In genomic region chr14:73384913-73385719, GRCm38 (mm10) we compare ENCODE assay signal across 8 mouse cellular contexts. TPM values are rescaled to one million over a fixed set of nuclear protein-coding genes. Genes with fewer than 3 reads are reported as not detected.
A peak's percentile ranks its signal among the peaks of the same experiment; 100 is the strongest.
DNase-seq lines count a peak whose midpoint lies in the region; ATAC-seq and TF ChIP-seq lines count a peak whose summit lies in the region.

TSS of gene Itm2b (minus strand) at chr14:73385289.

- H3K27ac ChIP-seq in forebrain, embryonic 15.5 days (replicated peaks): peak within 1 kb of the TSS; percentile 96
- peak within 1 kb of the TSS; percentile 97 for H3K27ac ChIP-seq in lung, embryonic 15.5 days

- H3K9me3 ChIP-seq in G1E (replicated peaks): no peaks in the 10 kb centered on the region
- H3K9me3 ChIP-seq in forebrain, embryonic 15.5 days: no peaks in the 10 kb centered on the region
- no peaks in the 10 kb centered on the region for H3K9me3 ChIP-seq in lung, embryonic 15.5 days

- DNase-seq in G1E (ENCODE audit: low spot score): peak; percentile 86
- DNase-seq in cerebellum, adult 11 months: peak; percentile 82
- DNase-seq in heart, postnatal 14 days: peak; percentile 93 to 94
- DNase-seq in large intestine, adult 2 months (ENCODE audit: low read depth, low spot score): no peak
- DNase-seq in ovary, adult 18-20 months (ENCODE audit: low spot score): peak; percentile 77
- peak; percentile 92 for DNase-seq in thymus, postnatal 0 days (ENCODE audit: low spot score)

- H3K4me2 ChIP-seq in forebrain, embryonic 15.5 days (replicated peaks): peak within 1 kb of the TSS; percentile 59
- H3K4me2 ChIP-seq in lung, embryonic 15.5 days: peak within 1 kb of the TSS; percentile 58

- H3K4me1 ChIP-seq in G1E (ENCODE audit: insufficient read depth, low read depth, low read length): peaks cover 77% of the 10 kb centered on the region
- peaks cover 48% of the 10 kb centered on the region for H3K4me1 ChIP-seq in forebrain, embryonic 15.5 days
- peaks cover 57% of the 10 kb centered on the region for H3K4me1 ChIP-seq in lung, embryonic 15.5 days

- ATAC-seq in G1E (ENCODE audit: extremely low read depth, insufficient number of reproducible peaks, low FRiP score, poor library complexity, severe bottlenecking): peak; percentile 38
- peak; percentile 95 for ATAC-seq in forebrain, embryonic 15.5 days (replicated peaks)
- peak; percentile 94 for ATAC-seq in lung, embryonic 15.5 days (ENCODE audit: borderline replicate concordance, extremely low read depth, low FRiP score, low TSS enrichment)

- no peaks in the 10 kb centered on the region for H3K27me3 ChIP-seq in G1E (ENCODE audit: insufficient read depth, low read length)
- no peaks in the 10 kb centered on the region for H3K27me3 ChIP-seq in forebrain, embryonic 15.5 days
- no peaks in the 10 kb centered on the region for H3K27me3 ChIP-seq in lung, embryonic 15.5 days

- H3K4me3 ChIP-seq in G1E (ENCODE audit: low read depth, low read length): peak within 1 kb of the TSS; percentile 98
- H3K4me3 ChIP-seq in forebrain, embryonic 15.5 days: peak within 1 kb of the TSS; percentile 99
- peak within 1 kb of the TSS; percentile 74 for H3K4me3 ChIP-seq in lung, embryonic 15.5 days

- peak within 1 kb of the TSS; percentile 100 for H3K9ac ChIP-seq in forebrain, embryonic 15.5 days (replicated peaks)
- peak within 1 kb of the TSS; percentile 88 for H3K9ac ChIP-seq in lung, embryonic 15.5 days

- WGBS in forebrain, embryonic 15.5 days: under 1% methylated on average over 62 of the region's 62 CpGs
- WGBS in large intestine, adult 2 months: under 1% methylated on average over 59 of the region's 62 CpGs
- under 1% methylated on average over 61 of the region's 62 CpGs for WGBS in lung, embryonic 15.5 days

- H3K36me3 ChIP-seq in G1E (replicated peaks): peaks cover 28% of the 10 kb centered on the region
- H3K36me3 ChIP-seq in forebrain, embryonic 15.5 days: no peaks in the 10 kb centered on the region
- H3K36me3 ChIP-seq in lung, embryonic 15.5 days: peaks cover 5% of the 10 kb centered on the region

- no peak for TF ChIP-seq CTCF in G1E (IDR thresholded peaks at IDR 0.05; ENCODE audit: low read depth, low read length)

- intact Hi-C loops in heart, postnatal 14 days (cut with DNase I): loop anchor here (2.0 to 5.0 kb wide), 2 partner anchors 90 to 122 kb away; no protein-coding TSS in a partner anchor

RNA-seq across cellular contexts. Expression of gene Itm2b, which starts in this region (rescaled TPM):
- total RNA-seq in G1E (2014; fragmentation: Nextera tagmentation) (474 and 507 TPM in 2 replicates), G1E (2017) (523 and 553 TPM in 2 replicates)
- polyA plus RNA-seq in G1E (2012): 104 and 121 TPM in 2 replicates
- 640 and 665 TPM in 2 replicates for polyA plus RNA-seq in forebrain, embryonic 15.5 days (2015; fragmentation: Nextera tagmentation; extraction: Ambion mirVana)
- 100 to 1,000 TPM; 584 to 674 TPM for total RNA-seq in heart, postnatal 14 days (2021)
- 734 and 912 TPM in 2 replicates for polyA plus RNA-seq in large intestine, adult 2 months (2012; rRNA removed)
- polyA plus RNA-seq in lung, embryonic 15.5 days (2015; fragmentation: Nextera tagmentation; extraction: Ambion mirVana): 797 and 873 TPM in 2 replicates
- 1,456 and 1,514 TPM in 2 replicates for polyA plus RNA-seq in thymus, postnatal 0 days (2015; fragmentation: Nextera tagmentation; extraction: Ambion mirVana)

Comparison
In these comparisons a context has a peak if more than half of its experiments do, and no peak if none do; other contexts are left out.
1. ATAC-seq: peak in every context shown above with its lines; median percentile 95 in forebrain, embryonic 15.5 days; 94 in lung, embryonic 15.5 days; 38 in G1E.